Mouse (Mus musculus) spleen, adult 2 months (tissue): ENCODE measurements around the gene Fam163b.

ENCODE experiments used
- CTCF ChIP-seq: fragments of 200-500 bp; IDR thresholded peaks from 2 replicates; pipeline ENCODE4 v1.5.1; 2011; ENCODE audit warnings: mild to moderate bottlenecking, inconsistent platforms; ENCODE audit not compliant: insufficient read depth, insufficient read length, insufficient replicate concordance; ENCODE audit errors: extremely low read depth
- POLR2A ChIP-seq: fragments of 200-500 bp; IDR thresholded peaks from 2 replicates; pipeline ENCODE4 v1.6.1; 2011; ENCODE audit warnings: low read depth, low read length, inconsistent platforms

DNA sequence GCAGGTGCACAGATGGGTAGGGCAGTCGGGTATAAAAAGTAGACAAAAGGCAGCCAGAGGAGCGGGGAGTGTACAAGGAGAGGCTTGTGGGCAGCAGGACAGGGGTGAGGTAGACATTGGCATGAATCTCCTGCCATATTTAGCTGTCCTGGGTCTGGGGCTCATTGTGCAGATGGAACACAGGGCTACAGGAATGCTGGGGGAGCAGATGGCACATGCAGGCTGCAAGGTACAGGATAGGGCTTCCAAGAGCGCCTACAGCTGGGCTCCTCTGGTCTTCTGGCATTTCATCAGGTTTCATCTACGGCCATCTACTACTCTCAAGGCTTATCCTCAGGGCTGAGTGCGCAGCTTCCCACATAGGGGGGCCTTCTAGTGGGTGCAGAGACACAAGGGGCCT lies 33.2 kb downstream of the Fam163b start:
- no peak for TF ChIP-seq CTCF
- no peak for TF ChIP-seq POLR2A
